Mouse (Mus musculus) adrenal gland, postnatal 14 days (tissue): ENCODE data around the gene Gipc2. TPM values are rescaled to one million over a fixed set of nuclear protein-coding genes. Genes with fewer than 3 reads are reported as not detected.
A peak's percentile ranks its signal among the peaks of the same experiment; 100 is the strongest.

Source experiments
- DNase-seq: peaks from one replicate; pipeline ENCODE4 v3.0.0; 2021; ENCODE audit warnings: mixed read lengths
- total RNA-seq: library from RNA; stranded (reverse); gene quantifications from 2 replicates; pipeline ENCODE4 v1.2.3, GENCODE M21; 2021

The Gipc2 gene
- total RNA-seq, 1 experiment from 2014 or later, result 0.96 TPM

DNA sequence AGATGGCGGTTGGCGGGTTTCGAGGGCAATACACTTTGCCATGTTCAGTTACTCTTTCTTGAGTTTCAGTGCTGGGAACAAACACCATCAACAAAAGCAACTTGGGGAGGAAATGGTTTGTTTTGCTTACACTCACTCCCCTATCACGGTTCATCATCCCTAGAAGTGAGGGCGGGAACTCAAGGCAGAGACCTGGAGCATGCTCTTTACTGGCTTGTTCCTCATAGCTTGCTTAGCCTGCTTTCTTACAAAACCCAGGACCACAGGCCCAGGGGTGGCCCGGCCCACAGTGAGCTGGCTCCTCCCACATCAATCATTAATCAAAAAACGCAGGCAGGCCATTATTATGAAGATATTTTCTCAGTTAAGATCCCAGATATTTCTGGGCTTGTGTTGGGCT, 89.9 kb downstream of the Gipc2 start:
- DNase-seq, result no peak

DNA sequence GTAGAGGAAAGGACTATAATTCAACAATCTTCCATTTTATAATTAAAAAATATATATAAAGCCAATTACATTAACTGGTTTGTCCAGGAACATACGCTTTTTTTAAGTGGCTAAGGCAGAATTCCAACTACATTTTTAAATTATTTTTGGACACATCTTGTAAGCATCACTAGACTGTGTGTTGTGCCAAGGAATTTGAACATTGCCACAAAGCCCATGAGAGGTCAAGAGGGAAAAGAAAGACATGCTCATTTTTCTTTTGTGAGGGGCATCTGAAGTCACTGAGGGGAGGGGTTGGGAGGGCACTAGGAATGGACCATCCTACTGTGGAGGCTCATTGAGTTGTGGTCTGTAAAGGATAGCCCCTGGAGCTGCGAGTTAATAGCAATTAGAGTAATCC, 97.0 kb downstream of the Gipc2 start:
- DNase-seq, result no peak

GRCm38 (mm10) chr3:152068311-152068710, 97.7 kb downstream of the Gipc2 start:
- no peak for DNase-seq

GRCm38 (mm10) chr3:152066696-152067095, 99.3 kb downstream of the Gipc2 start:
- peak; percentile 11 for DNase-seq

GRCm38 (mm10) chr3:152065806-152066205, 100.2 kb downstream of the Gipc2 start:
- no peak for DNase-seq

DNA sequence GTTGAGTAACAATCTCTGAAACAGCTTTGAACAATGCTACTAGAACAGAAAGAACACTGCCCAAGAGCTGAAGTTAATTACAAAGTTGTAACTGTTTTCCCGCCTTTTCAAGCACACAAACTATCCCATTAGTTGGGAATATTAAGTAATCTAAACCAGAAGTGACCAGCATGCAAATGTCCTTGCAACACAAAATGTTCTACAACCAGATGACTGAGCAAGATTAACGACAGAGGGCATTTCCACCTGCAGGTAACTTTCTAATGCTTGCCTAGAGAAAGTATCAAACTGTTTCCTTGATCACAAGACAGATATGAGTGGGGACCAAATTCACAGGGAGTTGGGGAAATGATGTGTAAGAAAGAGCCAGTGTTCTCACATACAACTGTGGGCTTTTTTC, 101.9 kb downstream of the Gipc2 start:
- no peak for DNase-seq

- no peak for DNase-seq
Measured at GRCm38 (mm10) chr3:152062806-152063205, 103.2 kb downstream of the Gipc2 start.

GRCm38 (mm10) chr3:152061145-152061544, 104.9 kb downstream of the Gipc2 start:
- DNase-seq, result no peak

GRCm38 (mm10) chr3:152058235-152058634, 107.8 kb downstream of the Gipc2 start:
- DNase-seq, result no peak

DNA sequence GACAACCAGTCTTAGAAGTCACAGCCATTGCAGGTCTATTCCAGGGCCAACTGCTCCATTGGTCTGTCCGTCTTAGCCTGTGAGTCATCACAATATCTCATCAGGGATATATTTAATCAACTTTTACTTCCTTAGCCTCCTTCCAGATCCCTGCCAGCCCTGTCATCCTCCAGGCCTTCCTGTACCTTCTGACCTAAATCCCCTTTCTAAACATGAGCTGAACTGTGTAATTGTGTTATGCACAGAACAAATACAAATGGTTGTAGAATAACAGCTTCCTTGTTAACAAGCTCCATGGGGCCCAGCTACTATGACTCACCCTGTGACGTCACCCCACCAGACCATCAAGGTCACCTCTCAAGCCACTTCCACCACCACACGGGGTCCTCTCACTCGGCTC, 111.8 kb downstream of the Gipc2 start:
- peak; percentile 31 for DNase-seq

DNA sequence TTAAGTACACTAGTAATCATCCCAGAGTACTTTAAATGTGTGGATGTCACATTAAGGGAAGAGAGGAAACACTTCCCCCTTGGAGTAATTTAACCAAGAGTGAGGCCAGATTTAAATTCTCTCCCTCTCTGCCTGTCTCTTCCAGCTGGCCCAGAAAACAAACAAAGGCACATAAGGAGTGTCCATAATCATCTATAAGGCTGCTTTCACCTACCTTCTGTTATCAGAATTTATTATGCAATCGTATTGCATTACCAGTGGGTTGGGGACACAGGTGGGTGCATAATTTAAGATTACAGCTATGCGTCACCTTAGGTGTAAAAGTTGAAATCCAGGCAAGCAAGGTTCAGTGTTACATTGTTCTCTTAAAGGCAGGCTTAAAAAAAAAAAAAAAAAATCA, 114.1 kb downstream of the Gipc2 start:
- DNase-seq, result no peak

GRCm38 (mm10) chr3:152047914-152048313, 118.1 kb downstream of the Gipc2 start:
- DNase-seq, result no peak

DNA sequence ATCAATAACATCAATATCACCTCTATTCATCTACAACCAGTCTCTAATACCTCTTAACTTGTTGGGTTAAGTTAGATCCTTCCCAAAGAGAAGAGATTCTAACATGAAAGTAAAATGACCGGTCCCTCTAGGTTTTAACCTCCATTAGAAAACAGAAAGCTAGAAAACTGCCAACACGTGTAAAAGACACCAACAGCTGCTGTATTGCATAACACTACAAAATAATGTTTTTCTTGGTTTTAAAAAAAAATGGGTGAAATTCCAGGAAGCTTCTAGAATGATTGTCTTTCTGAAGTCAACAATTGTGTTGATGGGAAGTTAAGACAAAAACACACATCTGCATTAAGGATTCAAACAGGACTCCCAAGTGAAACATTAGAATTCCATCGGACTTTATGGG, 119.1 kb downstream of the Gipc2 start:
- no peak for DNase-seq

Other genes starting within 250 kb of the Gipc2 start
- gene Dnajb4, start 44.1 kb upstream of the Gipc2 start, total RNA-seq, result 38.6 and 45.2 TPM in 2 replicates
- gene Fubp1, start 44.2 kb upstream of the Gipc2 start, total RNA-seq, result 149 and 160 TPM in 2 replicates
- gene Nexn, start 100.1 kb upstream of the Gipc2 start, total RNA-seq, result 7.6 and 7.9 TPM in 2 replicates
- 9.3 and 11.5 TPM in 2 replicates for gene Miga1, start 174.2 kb upstream of the Gipc2 start, total RNA-seq
- gene Usp33, start 180.2 kb upstream of the Gipc2 start, total RNA-seq, result 73.5 and 83.9 TPM in 2 replicates
- gene Zzz3, start 229.2 kb upstream of the Gipc2 start, total RNA-seq, result 32.8 and 37.5 TPM in 2 replicates